Mouse (Mus musculus): Measurements from ENCODE around the gene Snip1.

The Snip1 gene

DNA sequence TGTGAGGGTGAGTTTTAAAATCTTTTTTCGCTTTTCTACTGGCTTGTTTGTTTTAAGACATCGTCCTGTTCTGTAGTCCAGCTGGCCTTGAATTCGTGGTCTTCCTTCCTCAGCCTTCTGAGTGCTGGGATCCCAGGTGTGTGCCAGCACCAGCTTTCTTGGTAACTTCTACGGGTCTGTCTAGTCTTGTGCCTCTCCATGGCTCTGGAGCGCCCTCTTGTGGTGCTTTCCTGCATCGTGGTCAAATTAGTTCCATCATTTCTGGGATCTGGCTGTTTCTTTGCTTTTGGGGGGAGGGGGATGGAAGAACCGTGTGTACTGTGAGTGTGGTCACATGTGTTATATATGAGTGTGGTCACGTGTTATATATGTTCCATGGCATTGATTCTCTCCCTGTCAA, 33.0 kb downstream of the Snip1 start:
- DNase-seq (ENCODE audit: low read depth, low spot score): peak; percentile 77

DNA sequence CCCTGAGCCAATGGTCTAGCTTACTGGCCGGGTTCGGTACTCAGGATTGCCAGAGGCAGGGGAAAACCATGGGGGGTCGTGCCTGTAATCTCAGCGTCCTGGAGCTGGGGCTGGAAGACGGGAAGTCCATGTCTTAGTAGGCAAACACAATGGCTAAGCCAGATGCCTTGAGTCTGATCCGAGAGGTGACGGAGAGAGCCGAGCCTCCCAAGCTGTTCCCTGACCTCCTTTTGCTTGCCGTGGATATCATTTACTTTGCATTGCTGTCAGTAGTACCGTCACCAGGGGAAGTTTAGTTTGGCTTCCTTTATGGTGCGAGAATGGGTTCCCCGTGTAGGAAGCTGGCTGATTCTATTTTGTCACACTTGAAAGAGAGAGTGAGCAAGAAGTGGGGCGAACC, 34.9 kb downstream of the Snip1 start:
- DNase-seq (ENCODE audit: low read depth, low spot score): no peak

DNA sequence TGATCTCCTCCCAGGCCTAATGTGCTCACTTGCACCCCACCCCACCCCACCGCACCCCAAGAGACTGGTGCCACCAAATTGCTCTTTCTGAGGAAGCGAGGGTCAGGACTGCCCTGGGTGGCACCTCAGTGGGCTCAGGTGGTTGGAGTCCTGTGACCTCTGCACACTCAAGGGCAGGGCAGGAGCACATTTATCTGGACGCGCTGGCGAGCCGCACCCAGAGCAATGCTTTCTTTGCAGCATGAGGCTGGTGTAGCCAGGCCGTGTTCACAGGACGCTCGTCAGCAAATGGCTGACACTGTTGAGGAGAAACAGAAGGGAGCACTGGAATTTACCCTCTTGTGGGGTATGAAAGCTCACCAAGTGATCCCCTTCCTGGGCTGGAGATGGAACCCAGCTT, 38.9 kb downstream of the Snip1 start:
- no peak for DNase-seq (ENCODE audit: low read depth, low spot score)

DNA sequence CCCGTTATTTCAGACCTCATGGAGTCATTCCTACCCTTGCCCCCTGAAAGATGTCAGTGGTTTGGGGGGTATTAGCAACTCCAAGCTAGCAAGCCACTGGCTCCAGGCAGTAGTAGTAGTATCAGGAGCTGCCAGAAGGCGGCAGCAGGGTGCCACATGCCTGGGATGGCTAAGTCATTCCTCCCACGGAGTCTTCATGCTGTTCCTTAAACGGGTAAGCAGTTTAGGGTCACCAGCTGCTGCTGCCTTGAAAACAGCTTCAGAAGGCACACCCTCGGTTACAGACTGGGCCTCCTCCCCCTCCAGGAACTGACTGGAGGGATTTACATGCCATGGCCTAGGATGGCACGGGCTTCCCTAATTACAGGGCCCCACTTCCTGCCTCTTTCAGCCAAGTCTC, 48.2 kb downstream of the Snip1 start:
- peak; percentile 73 for DNase-seq (ENCODE audit: low read depth, low spot score)

DNA sequence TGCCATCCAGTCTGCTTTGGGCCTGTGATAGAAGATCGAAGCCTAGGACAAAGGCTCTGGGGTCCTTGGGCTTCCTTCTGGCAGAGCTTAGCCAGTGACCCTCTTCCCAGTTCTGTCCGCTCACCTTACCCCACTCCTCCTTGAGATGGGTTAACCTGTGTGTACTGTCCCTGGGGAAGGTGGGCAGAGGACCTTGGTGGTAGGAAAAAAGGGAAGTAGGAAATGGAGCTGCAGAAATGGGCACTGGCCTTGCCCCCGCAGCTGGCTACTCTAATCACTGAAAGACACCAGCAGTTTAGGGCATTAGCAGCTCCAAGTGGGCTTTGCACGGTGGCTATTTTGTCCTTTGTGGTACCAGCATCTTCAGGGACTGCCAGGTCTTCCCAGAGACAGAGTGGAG, 48.6 kb downstream of the Snip1 start:
- DNase-seq (ENCODE audit: low read depth, low spot score): no peak

DNA sequence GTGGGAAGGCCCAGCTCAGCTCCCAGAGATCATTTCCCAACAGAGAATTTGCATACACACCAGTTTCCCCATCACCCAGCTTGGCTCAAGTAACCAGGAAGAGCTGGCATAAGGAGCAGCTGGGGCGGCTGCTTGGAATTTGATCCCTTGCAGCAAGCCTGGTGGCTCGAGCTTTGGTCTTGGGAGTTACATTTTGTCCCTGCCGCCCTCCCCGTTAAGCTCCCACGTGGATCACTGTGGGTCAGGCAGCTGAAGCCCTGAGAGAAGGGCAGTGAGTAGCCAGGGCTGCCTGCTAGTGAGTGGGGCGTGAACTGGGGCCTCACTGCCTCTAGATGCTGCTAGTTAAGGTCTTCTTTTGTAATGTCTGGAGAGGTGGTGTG, 49.2 kb downstream of the Snip1 start:
- no peak for DNase-seq (ENCODE audit: low read depth, low spot score)

DNA sequence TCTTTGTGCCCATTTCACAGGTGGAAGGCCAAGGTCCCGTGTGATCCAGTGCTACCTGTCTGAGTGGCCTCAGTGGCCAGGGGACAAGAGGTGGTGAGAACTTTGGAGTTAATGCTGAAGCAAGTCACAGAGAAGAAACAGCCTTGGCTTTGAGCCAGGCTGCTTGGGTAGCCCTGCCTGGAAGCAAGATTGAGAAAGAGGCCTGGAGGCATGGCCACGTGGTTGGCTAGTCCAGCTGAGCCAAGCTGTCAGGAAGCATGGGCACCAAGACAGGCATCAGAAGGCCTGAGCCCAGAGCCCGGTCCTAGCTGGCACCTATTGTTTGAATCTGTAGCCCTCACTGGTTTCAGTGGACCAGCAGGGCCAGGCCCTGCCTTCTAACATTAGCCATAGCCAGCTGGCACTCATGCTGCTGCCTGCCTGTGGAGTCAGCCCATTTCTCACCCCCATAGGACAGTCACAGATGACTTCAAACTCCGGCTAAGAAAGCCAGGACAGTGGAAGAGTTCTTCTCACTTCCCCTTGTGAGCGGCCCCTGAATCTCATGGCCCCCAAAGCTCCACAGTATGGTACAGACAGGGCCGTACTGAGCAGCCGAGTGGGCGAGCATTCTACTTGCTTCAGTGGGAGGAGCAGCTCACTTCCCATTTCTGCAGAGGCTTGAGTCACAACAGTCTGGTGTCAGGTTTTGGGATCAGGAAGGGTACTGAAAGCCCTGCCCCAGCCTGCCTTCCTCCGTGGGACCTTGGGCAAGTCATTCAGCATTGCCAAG, 49.8 kb downstream of the Snip1 start:
- no peak for DNase-seq (ENCODE audit: low read depth, low spot score)

DNA sequence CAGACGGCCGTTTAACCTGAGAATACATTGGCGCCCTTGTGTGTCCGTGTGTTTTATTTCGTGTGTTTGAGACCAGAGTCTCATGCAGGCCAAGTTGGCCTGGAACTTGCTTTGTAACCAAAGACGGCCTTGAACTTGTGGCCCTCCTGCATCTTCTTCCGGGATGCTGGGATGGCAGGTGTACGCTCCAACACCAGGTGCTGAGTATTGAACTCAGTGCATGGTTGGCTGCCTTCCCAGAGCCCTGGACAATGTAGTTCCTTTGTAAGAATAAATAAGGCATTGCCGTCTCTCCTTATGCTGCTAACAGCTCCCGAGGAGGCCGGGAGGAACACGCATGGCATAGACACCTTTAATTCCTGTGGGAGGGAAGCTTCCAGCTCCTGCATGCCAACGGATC, 50.5 kb downstream of the Snip1 start:
- DNase-seq (ENCODE audit: low read depth, low spot score): no peak

DNA sequence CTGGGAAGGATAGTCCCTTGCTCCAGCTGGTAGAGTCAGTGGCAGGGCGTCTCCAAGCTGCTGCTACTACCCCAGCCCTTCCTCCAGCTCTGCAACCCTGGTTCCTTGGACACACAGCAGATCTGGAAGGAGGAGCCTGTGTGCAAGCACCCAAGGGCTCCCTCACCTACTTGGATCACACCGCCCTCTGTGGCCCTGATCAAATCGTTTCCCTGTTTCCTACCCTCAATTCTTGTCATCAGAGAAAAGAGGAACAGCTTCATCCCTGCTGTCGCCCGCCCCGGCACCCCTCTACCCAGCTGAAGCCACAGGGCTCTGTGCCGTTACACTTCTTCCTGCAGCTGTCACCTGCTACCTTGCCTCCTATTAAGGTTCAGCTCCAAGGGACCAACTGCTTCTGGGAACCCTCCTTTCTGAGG, 51.4 kb downstream of the Snip1 start:
- DNase-seq (ENCODE audit: low read depth, low spot score): no peak

DNA sequence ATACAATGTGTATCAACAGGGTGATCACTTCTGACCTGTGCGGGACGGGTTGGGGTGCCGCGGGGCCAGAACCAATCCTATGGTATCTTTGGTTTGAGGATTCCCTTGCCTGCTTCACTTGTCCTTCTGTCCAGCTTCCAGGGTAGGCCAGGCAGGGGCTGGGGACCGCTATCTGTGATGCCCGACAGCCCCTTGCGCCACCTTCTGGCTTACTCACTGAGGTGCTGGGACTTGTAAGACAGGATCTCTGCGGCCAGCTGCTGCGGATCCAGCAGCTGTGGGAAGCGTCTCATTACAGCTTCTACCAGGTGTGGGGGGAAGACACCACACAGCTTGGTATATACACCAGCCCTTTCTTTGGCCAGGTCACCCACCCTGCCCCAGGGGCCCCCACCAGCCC, 52.6 kb downstream of the Snip1 start:
- no peak for DNase-seq (ENCODE audit: low read depth, low spot score)

DNA sequence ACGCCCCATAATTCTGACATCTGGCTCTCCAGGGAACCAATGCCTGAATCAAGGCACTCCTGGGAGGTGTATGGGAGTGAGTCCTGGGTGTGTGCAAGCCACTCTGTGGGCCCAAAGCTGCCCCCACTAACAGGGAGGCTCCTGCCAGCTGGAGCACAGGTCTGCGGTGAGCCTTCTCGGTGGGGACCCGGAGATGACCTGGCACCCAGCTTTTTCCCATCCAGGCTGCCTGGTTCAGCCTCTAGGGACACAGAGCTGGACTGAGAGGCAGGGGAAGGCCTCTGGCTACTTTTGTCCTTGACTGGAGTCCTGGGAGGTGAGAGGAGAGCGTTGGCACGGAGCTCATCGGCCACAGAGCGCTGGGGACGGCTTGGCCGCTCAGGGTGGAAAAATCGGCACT, 53.2 kb downstream of the Snip1 start:
- DNase-seq (ENCODE audit: low read depth, low spot score): no peak

DNA sequence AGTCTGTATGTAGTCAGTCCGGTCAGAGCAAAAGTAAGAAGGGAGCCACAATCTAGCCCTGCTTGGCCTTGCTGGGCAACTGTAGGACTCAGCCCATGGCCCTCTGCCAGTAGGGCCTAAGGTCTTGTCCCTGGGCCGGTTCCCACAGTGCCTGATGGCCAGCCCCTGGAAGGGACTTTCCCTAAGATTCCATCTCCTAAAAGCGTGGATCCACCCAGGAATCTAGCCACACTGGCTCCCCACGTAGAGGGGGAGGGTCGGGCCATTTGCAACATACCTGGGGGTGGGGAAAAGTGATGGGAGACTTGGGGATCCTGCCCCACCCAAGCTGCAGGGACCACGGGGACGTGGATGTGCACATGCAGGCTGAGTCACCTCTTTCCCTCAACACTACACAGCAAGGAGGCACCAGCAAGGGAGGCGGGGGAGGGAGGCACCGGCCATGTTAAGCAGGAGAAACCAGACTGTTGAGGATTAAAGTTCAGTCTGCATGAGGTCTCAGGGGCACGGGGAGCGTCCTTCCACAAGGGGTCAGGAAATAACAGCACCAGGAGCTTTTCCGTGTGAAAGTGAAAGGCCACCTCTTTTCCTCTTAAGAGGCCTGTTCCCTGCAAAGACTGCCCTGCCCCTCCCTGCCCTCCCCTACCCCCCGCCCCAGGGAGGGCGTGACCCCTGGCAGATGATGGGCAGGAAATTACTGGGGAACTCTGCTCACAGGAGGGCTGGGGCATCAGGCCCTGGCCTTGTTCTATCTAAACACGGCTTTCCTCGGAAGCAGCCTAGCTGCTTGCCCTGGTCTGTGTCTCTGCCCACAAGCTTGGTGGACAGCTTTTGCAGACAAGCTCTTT, 56.2 kb downstream of the Snip1 start:
- DNase-seq (ENCODE audit: low read depth, low spot score): no peak

DNA sequence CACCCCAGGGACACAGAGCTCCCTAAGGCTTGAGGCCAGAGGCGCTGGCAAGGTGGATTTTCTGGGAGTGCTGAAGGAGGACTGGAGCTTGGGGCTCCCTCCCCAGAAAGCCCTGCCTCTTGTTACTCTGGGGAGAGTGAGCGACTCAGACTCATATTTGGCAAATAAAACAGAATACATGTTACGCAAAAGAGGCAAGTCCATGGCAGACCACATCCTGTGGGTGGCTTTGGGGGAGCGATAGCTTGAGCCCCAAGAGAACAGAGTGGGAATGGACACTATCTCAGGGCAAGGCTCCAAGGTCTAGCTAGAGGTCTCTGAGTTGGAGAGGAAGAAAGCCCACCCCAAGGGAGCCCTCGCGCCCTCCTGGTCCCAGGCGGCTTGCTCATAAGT, 56.8 kb downstream of the Snip1 start:
- DNase-seq (ENCODE audit: low read depth, low spot score): no peak

Data from embryo, embryonic 11.5 days (tissue).